Mouse (Mus musculus) forebrain, postnatal 0 days (tissue): ENCODE data around the gene Grb2. TPM values are rescaled to one million over a fixed set of nuclear protein-coding genes. Genes with fewer than 3 reads are reported as not detected.

Experiments used
- ATAC-seq: fragments of 200-750 bp; cut with Nextera tagmentation; 2 replicates; pipeline ENCODE4 v1.8.0; 2017; ENCODE audit warnings: mild to moderate bottlenecking, moderate library complexity
- DNase-seq: peaks from one replicate; pipeline ENCODE4 v3.0.0-alpha.2; 2015
- H3K27ac ChIP-seq: fragments of 300-500 bp; sonication (generic); 2 replicates; pipeline ENCODE4 v1.5.1; 2014; ENCODE audit warnings: low read depth, mild to moderate bottlenecking, antibody characterized with exemption, low read length, moderate library complexity, mixed read lengths
- H3K27me3 ChIP-seq: fragments of 300-500 bp; sonication (generic); 2 replicates; pipeline ENCODE4 v1.6.1; 2014; ENCODE audit warnings: mild to moderate bottlenecking, low read length, mixed read lengths; ENCODE audit not compliant: insufficient read depth
- H3K36me3 ChIP-seq: fragments of 300-500 bp; sonication (generic); 2 replicates; pipeline ENCODE4 v1.6.1; 2014; ENCODE audit warnings: mild to moderate bottlenecking, moderate library complexity; ENCODE audit not compliant: insufficient read depth
- H3K4me1 ChIP-seq: fragments of 300-500 bp; sonication (generic); 2 replicates; pipeline ENCODE4 v1.6.1; 2014; ENCODE audit warnings: antibody characterized with exemption; ENCODE audit not compliant: insufficient read depth
- H3K4me2 ChIP-seq: fragments of 300-500 bp; sonication (generic); 2 replicates; pipeline ENCODE4 v1.6.1; 2014; ENCODE audit warnings: low read depth, mild to moderate bottlenecking, moderate library complexity
- H3K4me3 ChIP-seq: fragments of 300-500 bp; sonication (generic); 2 replicates; pipeline ENCODE4 v1.5.1; 2014; ENCODE audit warnings: low read depth, low read length, mixed read lengths
- H3K9ac ChIP-seq: fragments of 300-500 bp; sonication (generic); 2 replicates; pipeline ENCODE4 v1.6.1; 2014; ENCODE audit warnings: mild to moderate bottlenecking
- H3K9me3 ChIP-seq: fragments of 300-500 bp; sonication (generic); 2 replicates; pipeline ENCODE4 v1.6.1; 2016; ENCODE audit warnings: low read length
- CTCF ChIP-seq: sonication (generic); IDR thresholded peaks from 2 replicates; pipeline ENCODE4 v1.5.1; 2016; ENCODE audit warnings: antibody characterized with exemption, control low read depth, low read depth
- WGBS: fragments of 180-500 bp; shearing (Covaris S2); extraction: QIAGEN DNeasy Blood & Tissue Kit; methylation state at CpG from one replicate; pipeline ENCODE4 v1.1.7; 2014; 5-methylcytosine and 5-hydroxymethylcytosine counted together
- polyA plus RNA-seq: library from polyadenylated mRNA; unstranded; fragments of >200 nt; fragmentation: Nextera tagmentation; extraction: Ambion mirVana; gene quantifications from 2 replicates; pipeline ENCODE4 v1.2.1, GENCODE M21; 2015
- total RNA-seq: library from RNA; depleted of rRNA; stranded (reverse); fragments of >200 nt; gene quantifications from 2 replicates; pipeline ENCODE4 v1.2.3, GENCODE M21; 2014

Gene Grb2
- total and polyA plus RNA-seq, 2 experiments from 2014 or later = 91.9 to 162 TPM

DNA sequence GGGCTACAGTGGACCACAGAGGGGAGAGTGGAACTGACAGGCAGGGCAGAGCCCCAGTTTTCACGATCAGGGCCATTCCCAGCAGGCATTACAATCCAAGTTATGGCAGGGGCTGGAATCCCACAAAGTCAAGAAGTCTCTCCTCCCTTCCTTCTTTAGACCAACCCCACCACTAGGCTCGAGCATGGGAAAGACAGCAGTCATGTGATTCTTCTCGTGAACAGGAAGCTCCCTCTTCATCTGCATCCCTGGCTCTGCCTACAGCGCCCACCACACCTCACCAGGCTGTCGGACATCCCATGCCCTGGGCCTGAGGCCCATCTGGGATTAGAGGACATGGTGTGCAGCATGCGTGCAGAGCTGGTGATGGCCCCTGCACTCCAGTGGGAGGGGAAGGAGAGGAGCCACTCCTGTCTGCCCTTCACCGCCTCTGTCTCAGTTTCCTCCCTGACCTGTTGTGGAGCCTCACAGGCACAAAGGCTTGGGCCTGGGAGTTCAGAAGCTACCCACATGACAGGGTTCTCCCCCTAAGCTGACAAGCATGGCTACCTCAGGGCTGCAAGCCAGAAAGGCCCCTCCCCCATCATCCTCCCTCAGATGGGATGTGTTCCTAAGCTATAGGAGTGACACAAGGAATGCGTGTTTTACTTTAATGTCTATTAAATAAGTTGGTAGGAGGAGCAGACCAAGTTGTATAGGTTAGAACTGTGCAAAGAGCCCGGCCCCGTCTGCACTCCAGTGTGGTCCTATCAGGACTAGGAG, 93.9 kb downstream of the Grb2 start:
- Histone ChIP-seq H3K4me1 (peaks cover 14% of the 10 kb centered on the region), H3K9ac (no peak overlapping the region), H3K27ac (no peak overlapping the region), H3K4me3 (no peak overlapping the region), H3K36me3 (peaks cover 21% of the 10 kb centered on the region), H3K9me3 (no peaks in the 10 kb centered on the region), H3K4me2 (no peak overlapping the region), H3K27me3 (no peaks in the 10 kb centered on the region)
- no peak for ATAC-seq
- TF ChIP-seq CTCF = no peak
- 85% methylated on average over 10 of the region's 10 CpGs for WGBS
- no peak for DNase-seq

DNA sequence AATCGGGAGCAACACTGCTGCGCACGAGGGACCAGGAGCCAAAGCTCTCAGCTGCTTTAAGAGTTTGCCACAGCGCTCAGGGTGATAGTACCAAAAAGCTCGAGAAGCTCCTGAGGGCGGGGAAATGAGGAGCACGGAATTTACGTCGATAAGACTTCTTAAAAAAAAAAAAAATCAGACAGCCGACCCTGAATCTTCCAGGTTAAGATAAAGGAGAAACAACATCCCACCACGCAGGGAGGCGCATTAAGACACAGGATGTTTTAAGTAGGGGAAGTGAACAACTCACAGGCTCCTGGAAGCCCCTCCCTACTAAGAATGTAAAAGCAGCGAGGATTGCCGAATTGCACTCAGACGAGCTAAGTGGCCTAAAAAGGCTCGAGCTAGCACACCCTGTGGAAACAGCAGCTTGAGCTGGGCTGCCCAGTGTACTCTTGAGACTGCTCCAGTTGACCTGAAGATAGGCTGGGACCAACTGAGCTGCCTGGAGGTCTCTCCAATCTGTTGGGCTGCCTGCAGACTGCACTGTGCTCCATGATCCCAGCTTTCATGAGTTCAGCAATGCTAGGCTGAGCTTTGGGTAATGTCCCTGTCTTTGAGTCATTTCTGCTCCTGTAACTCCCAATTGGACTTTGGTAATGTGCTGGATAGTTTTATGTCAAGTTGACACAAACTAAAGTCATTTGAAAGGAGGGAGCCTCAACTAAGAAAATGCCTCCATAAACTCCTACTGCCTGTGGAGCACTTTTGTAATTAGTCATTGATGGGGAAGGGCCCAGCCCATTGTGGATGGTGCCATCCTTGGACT, 95.1 kb downstream of the Grb2 start:
- H3K27ac ChIP-seq = peak overlapping the region; percentile 60

DNA sequence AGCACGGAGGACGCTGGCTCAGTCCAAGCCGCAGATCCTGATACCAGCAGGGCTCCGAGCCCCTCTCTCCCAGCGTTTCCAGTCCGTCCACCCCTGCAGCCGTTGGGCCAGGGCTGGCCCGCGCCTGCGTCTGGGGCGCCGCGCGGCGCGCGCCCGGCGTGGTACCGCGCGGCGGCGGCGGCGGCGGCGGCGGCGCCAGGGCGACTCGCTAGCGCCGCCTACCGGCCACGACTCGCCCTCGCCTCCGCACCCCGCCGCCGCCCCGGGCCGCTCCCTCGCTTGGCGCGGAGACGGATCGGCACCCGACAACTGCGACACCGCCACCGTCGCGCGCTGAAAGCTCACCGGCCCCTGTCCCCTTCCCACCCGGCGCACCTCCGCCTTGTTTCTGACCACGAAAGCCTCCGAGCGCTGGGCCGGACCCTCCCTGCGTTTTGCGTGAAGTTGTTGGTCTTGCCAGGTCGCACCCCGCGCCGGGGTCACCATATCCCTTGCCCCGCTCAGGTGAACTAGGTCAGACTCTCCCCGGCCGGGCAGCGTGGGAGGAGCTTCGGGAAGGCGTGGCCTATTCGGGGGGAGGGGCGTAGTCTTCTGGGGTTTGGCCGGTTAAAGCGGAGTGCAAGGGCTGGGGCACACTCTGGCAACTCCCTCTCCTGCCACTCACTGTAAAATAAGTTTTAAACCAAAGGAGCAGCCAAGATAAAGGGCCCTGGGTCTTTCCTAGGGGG, 95.8 kb downstream of the Grb2 start, which contains the start of gene Mif4gd:
Mif4gd (minus strand) TSS at position 560 of the 728 bp plus-strand sequence.
- DNase-seq = peak; percentile 82
- Histone ChIP-seq H3K4me2 (peak within 1 kb of the TSS; percentile 69), H3K4me3 (peak within 1 kb of the TSS; percentile 59), H3K9me3 (no peaks in the 10 kb centered on the region), H3K36me3 (peaks cover 26% of the 10 kb centered on the region), H3K27me3 (no peaks in the 10 kb centered on the region), H3K4me1 (peaks cover 14% of the 10 kb centered on the region), H3K27ac (peak within 1 kb of the TSS; percentile 60), H3K9ac (peak within 1 kb of the TSS; percentile 67)
- TF ChIP-seq CTCF = peak; percentile 71
- peak; percentile 91 for ATAC-seq
- under 1% methylated on average over 46 of the region's 80 CpGs for WGBS

More for the DNA sequence above, 95.1 kb downstream of the Grb2 start:
- DNase-seq (no peak), ATAC-seq (no peak; the same call in 1 of the 2 replicates)
- Histone ChIP-seq H3K27me3 (no peaks in the 10 kb centered on the region), H3K36me3 (peaks cover 20% of the 10 kb centered on the region), H3K4me2 (peak overlapping the region; percentile 69), H3K4me1 (peaks cover 14% of the 10 kb centered on the region), H3K9ac (peak overlapping the region; percentile 67), H3K9me3 (no peaks in the 10 kb centered on the region), H3K4me3 (peak overlapping the region; percentile 59)
- WGBS = under 1% methylated on average over 16 of the region's 16 CpGs
- TF ChIP-seq CTCF = no peak

DNA sequence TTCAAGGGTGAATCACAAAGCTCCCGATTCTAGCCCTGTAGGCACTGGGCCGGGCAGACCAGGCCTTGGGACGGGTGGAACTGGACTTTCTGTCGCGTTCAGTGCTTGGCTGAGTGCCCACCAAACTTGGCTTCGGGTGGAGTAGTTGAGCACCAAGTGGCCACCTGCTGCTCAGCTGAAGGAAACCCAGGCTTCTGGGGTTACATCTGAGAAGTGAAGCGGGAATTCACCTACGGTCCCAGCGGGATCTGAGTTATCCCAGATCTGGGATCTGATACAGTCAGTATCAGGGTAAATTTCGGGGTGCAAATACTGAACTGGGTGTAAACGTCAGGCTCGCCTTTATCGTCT, 96.4 kb downstream of the Grb2 start:
- TF ChIP-seq CTCF = no peak; the same call in 1 of the 2 replicates
- Histone ChIP-seq H3K27me3 (no peaks in the 10 kb centered on the region), H3K9ac (peak overlapping the region; percentile 67), H3K4me2 (peak overlapping the region; percentile 69), H3K4me1 (peaks cover 14% of the 10 kb centered on the region), H3K9me3 (no peaks in the 10 kb centered on the region), H3K27ac (peak overlapping the region; percentile 60), H3K4me3 (peak overlapping the region; percentile 59), H3K36me3 (peaks cover 32% of the 10 kb centered on the region)
- WGBS = 1% methylated on average over 13 of the region's 13 CpGs
- DNase-seq = no peak
- peak; percentile 2 for ATAC-seq

DNA sequence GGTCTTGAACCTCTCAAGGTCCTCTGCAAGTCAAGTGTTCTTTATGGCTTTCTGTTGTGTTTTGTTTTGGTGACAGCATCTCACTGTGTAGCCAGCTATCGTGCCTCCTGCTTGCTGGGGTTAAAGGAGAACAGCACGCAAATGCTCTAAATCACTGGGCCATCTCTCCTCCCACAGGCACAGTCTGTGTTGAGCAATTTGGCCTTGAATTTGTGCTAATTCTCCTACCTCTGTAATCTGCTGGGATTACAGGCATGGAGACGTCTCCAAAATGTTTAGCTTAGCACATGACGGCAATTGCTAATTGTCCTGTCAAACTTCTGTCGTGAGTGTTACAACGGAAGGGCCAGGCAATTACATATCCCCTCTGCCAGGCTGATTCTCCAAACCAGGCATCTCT, 97.2 kb downstream of the Grb2 start:
- Histone ChIP-seq H3K4me2 (no peak overlapping the region), H3K27me3 (no peaks in the 10 kb centered on the region), H3K36me3 (peaks cover 39% of the 10 kb centered on the region), H3K27ac (no peak overlapping the region), H3K4me3 (no peak overlapping the region), H3K4me1 (peaks cover 14% of the 10 kb centered on the region), H3K9ac (no peak overlapping the region), H3K9me3 (no peaks in the 10 kb centered on the region)
- WGBS = 61% methylated on average over 6 of the region's 6 CpGs
- ATAC-seq (no peak), DNase-seq (no peak)
- no peak for TF ChIP-seq CTCF

DNA sequence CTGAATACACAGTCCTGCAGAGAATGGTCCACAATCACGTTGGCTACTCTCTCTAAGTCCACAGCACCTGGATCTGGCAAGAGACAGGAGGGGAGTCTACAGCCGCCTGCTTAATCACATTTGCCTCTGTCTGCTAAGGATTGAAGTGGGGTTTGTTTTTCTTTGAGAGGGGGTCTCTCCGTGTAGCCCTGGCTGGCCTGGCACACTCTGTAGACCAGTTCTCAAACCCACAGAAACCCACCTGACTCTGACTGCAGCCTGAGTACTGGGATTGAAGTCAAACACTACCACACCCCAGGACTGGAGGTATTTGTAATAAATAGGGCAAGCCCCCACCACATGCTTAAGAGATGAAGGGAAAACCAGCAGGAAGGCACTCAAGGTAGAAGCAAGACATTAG, 98.8 kb downstream of the Grb2 start:
- no peaks in the 10 kb centered on the region for H3K9me3 ChIP-seq
- 74% methylated on average over 3 of the region's 3 CpGs for WGBS
- no peak for TF ChIP-seq CTCF
- ATAC-seq = no peak
- H3K27me3 ChIP-seq = no peaks in the 10 kb centered on the region
- H3K36me3 ChIP-seq = peaks cover 31% of the 10 kb centered on the region
- DNase-seq = no peak
- no peak overlapping the region for H3K4me3 ChIP-seq
- H3K4me1 ChIP-seq = peaks cover 20% of the 10 kb centered on the region
- H3K9ac ChIP-seq = no peak overlapping the region
- H3K4me2 ChIP-seq = no peak overlapping the region
- H3K27ac ChIP-seq = no peak overlapping the region
